Mouse (Mus musculus) hindbrain, embryonic 12.5 days (tissue): ENCODE measurements around the gene St6galnac3. TPM values are rescaled to one million over a fixed set of nuclear protein-coding genes. Genes with fewer than 3 reads are reported as not detected.

ENCODE experiments used
- ATAC-seq: fragments of 200-750 bp; cut with Nextera tagmentation; 2 replicates; pipeline ENCODE4 v1.8.0; 2017; ENCODE audit warnings: moderate TSS enrichment; ENCODE audit not compliant: low FRiP score
- H3K27ac ChIP-seq: fragments of 300-500 bp; sonication (generic); 2 replicates; pipeline ENCODE4 v1.5.1; 2016; ENCODE audit warnings: mild to moderate bottlenecking
- H3K27me3 ChIP-seq: fragments of 300-500 bp; sonication (generic); 2 replicates; pipeline ENCODE4 v1.6.1; 2016; ENCODE audit warnings: mild to moderate bottlenecking
- H3K36me3 ChIP-seq: fragments of 300-500 bp; sonication (generic); 2 replicates; pipeline ENCODE4 v1.6.1; 2016; ENCODE audit warnings: mild to moderate bottlenecking
- H3K4me1 ChIP-seq: fragments of 300-500 bp; sonication (generic); 2 replicates; pipeline ENCODE4 v1.6.1; 2016
- H3K4me2 ChIP-seq: fragments of 300-500 bp; sonication (generic); replicated peaks from 2 replicates; pipeline ENCODE4 v1.6.1; 2016; ENCODE audit warnings: mild to moderate bottlenecking
- H3K4me3 ChIP-seq: fragments of 300-500 bp; sonication (generic); 2 replicates; pipeline ENCODE4 v1.5.1; 2016; ENCODE audit warnings: mild to moderate bottlenecking
- H3K9ac ChIP-seq: fragments of 300-500 bp; sonication (generic); 2 replicates; pipeline ENCODE4 v1.6.1; 2016; ENCODE audit warnings: mild to moderate bottlenecking, moderate library complexity
- H3K9me3 ChIP-seq: fragments of 300-500 bp; sonication (generic); replicated peaks from 2 replicates; pipeline ENCODE4 v1.6.1; 2016; ENCODE audit warnings: mild to moderate bottlenecking
- WGBS: fragments of 180-500 bp; shearing (Covaris S2); methylation state at CpG from one replicate; pipeline ENCODE4 v1.1.7; 2016; 5-methylcytosine and 5-hydroxymethylcytosine counted together
- polyA plus RNA-seq: library from polyadenylated mRNA; unstranded; fragments of >200 nt; fragmentation: Nextera tagmentation; extraction: Ambion mirVana; gene quantifications from 2 replicates; pipeline ENCODE4 v1.2.1, GENCODE M21; 2016

The St6galnac3 gene
- polyA plus RNA-seq, 1 experiment from 2014 or later: 40.8 TPM

DNA sequence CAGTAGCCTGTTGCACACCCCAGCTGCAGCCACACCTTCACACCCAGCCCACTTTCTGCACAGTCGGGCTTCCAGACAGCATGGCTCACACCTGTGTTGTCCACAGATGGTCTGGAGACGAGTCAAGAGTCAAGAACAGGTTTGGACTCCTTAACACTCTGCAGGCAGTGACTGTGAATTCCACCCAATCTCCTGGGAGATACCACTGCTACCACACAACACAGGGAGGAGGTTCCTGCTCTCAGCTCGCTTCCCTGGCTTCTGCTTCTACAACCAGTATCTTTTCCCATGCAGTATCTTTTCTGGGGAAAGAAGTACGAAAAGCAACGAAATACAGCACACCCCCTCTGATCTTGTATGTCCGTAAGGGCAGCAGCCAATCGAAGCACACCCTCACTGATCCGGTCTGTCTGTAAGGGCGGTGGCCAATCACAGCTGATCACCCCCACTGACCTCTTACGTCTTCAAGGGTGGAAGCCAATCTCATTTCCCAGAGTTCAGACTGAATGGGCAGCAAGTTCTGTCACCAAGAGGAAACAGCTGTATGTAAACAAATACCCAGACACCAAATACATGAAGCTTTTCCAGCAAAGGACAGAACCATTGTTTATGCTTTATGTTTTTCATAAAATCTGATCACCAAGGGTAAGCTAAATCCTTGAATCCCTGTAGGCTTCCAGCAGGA lies 92.8 kb downstream of the St6galnac3 start:
- WGBS: 81% methylated on average over 10 of the region's 10 CpGs
- peaks cover 9% of the 10 kb centered on the region; the same call in 1 of the 2 replicates for H3K4me1 ChIP-seq
- H3K9me3 ChIP-seq: no peaks in the 10 kb centered on the region
- ATAC-seq: no peak
- no peak overlapping the region for H3K9ac ChIP-seq
- no peak overlapping the region for H3K4me2 ChIP-seq
- H3K27me3 ChIP-seq: no peaks in the 10 kb centered on the region
- no peak overlapping the region for H3K4me3 ChIP-seq
- H3K27ac ChIP-seq: no peak overlapping the region
- no peaks in the 10 kb centered on the region for H3K36me3 ChIP-seq

DNA sequence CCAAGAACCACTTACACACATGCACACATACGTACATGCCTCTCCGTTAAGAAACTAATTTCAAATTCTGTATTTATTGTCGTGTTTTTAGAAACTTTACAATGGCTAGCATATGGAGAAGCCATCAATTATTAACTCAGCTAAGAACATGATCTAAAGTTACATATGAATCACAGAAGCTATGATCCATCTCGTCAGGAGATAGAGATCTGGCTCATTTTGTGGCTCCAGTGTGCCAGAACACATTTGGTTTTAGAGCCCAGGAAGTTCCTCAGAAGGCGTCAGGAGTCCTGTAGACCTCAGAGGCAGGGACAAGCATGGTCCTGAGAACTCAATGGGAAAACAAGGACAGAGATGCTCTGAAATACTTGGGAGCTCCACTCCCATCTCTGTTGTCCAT lies 98.7 kb downstream of the St6galnac3 start:
- H3K27ac ChIP-seq: no peak overlapping the region
- no peaks in the 10 kb centered on the region for H3K9me3 ChIP-seq
- no peaks in the 10 kb centered on the region for H3K4me1 ChIP-seq
- no peak overlapping the region for H3K4me2 ChIP-seq
- H3K9ac ChIP-seq: no peak overlapping the region
- H3K27me3 ChIP-seq: no peaks in the 10 kb centered on the region
- ATAC-seq: no peak
- H3K4me3 ChIP-seq: no peak overlapping the region
- WGBS: 87% methylated on average over 5 of the region's 5 CpGs
- H3K36me3 ChIP-seq: no peaks in the 10 kb centered on the region

DNA sequence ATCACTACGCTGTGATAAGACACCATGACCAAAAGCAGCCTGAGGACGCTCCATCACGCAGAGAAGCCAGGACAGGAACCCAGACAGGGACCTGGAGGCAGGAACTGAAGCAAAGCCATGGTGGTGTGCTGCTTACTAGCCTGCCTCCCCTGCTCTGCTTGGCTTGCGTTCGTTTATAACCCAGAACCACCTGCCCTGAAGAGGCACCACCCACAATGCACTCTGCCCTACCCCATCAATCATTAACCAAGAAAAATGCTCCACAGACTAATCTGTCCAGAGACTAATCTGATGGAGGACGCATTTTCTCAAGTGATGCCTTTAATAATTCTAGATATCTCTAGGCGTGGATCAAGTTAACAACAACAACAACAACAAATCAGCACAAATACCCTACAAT lies 106.0 kb downstream of the St6galnac3 start:
- Histone ChIP-seq H3K27ac (no peak overlapping the region), H3K27me3 (no peaks in the 10 kb centered on the region), H3K9ac (no peak overlapping the region), H3K9me3 (no peaks in the 10 kb centered on the region), H3K36me3 (no peaks in the 10 kb centered on the region), H3K4me1 (peaks cover 11% of the 10 kb centered on the region), H3K4me2 (no peak overlapping the region), H3K4me3 (no peak overlapping the region)
- 92% methylated on average over 7 of the region's 7 CpGs for WGBS
- ATAC-seq: no peak

DNA sequence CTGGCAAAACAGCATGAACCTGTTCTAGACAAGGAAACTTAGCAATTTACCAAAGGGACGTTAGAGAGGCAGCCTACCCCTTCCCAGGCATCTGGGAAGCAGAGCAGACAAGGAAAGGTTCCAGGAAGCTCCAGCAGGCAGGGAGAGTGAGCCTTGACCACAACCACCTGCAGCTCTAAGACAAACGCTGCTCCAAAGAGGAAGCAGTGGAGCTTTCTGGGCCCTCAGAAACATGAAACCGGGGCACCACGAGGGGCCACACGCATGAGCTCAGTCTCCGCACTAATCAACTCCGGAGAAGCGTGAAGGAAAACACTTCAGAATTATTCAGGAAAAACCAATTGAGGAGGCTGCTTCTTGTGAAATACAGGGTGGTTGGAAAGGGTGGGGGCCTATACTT lies 108.1 kb downstream of the St6galnac3 start:
- Histone ChIP-seq H3K27me3 (no peaks in the 10 kb centered on the region), H3K4me1 (peaks cover 11% of the 10 kb centered on the region), H3K4me2 (no peak overlapping the region), H3K36me3 (no peaks in the 10 kb centered on the region), H3K9ac (no peak overlapping the region), H3K4me3 (no peak overlapping the region), H3K27ac (no peak overlapping the region), H3K9me3 (no peaks in the 10 kb centered on the region)
- 44% methylated on average over 8 of the region's 8 CpGs for WGBS
- no peak for ATAC-seq

DNA sequence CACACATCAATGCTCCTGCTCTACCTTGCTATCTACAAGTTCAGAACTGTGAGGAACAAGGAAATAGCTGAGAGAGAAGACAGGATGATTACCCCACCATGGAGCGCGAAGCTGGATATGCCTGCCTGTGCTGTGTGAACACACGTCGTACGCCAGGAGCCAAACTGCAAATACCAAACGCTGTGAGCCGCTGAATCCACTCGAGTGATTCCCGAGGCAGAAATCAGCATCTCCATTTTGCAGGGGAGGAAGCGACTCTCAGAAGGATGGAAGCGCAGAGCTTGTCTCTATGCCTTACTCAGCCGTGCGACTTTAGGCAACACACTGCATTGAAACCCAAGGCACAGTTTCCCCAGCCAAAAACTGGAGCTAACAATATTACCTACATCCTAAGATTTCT lies 114.7 kb downstream of the St6galnac3 start:
- ATAC-seq: no peak
- Histone ChIP-seq H3K4me1 (peaks cover 8% of the 10 kb centered on the region; the same call in 1 of the 2 replicates), H3K9me3 (no peaks in the 10 kb centered on the region), H3K4me2 (no peak overlapping the region), H3K27me3 (no peaks in the 10 kb centered on the region), H3K36me3 (no peaks in the 10 kb centered on the region), H3K9ac (no peak overlapping the region), H3K27ac (no peak overlapping the region), H3K4me3 (no peak overlapping the region)
- 85% methylated on average over 13 of the region's 13 CpGs for WGBS

DNA sequence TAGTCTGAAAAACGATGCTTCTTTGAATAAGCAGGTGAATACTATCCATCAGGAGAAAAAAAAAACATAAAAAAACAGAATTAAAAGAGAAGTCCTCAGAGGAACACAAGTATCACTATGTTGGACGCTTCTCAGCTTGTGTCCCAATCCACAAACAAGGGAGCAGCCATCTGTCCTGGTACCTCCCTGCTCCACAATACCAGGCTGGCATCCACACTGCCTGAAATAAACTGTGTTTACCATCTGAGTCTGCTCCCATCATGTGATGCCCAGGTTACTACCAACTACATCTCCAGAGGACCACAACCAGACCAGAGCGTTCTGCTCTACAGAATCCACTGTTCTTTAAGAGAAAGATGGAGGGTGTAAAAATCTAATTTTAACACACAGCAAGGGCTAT lies 118.6 kb downstream of the St6galnac3 start:
- Histone ChIP-seq H3K9me3 (no peaks in the 10 kb centered on the region), H3K4me1 (peaks cover 13% of the 10 kb centered on the region; the same call in 1 of the 2 replicates), H3K27me3 (no peaks in the 10 kb centered on the region), H3K4me2 (no peak overlapping the region), H3K9ac (no peak overlapping the region), H3K4me3 (no peak overlapping the region), H3K36me3 (no peaks in the 10 kb centered on the region), H3K27ac (peak overlapping the region; percentile 32; the same call in 1 of the 2 replicates)
- WGBS: 57% methylated on average over 3 of the region's 3 CpGs
- ATAC-seq: no peak

DNA sequence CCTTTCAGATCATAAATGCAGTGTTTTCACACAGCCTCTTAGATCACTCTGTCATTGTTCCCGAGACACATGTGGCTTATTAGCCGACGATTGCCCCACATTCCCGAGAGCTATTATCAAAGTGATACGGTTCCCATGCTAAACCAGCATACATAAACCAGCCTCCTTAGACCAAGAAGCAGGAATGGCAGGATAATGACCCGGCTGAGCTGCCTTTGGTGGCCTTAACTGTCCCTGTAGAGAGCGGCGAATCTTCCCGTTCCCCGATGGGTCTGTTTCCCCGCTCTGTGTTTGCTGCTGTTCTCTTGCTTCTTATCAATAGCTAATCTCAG lies 119.2 kb downstream of the St6galnac3 start:
- no peaks in the 10 kb centered on the region for H3K9me3 ChIP-seq
- H3K4me3 ChIP-seq: no peak overlapping the region
- H3K27me3 ChIP-seq: no peaks in the 10 kb centered on the region
- no peaks in the 10 kb centered on the region for H3K36me3 ChIP-seq
- H3K27ac ChIP-seq: peak overlapping the region; percentile 74
- peak overlapping the region; percentile 26 for H3K4me2 ChIP-seq
- ATAC-seq: peak; percentile 71; the same call in 1 of the 2 replicates
- WGBS: 37% methylated on average over 11 of the region's 11 CpGs
- peaks cover 14% of the 10 kb centered on the region; the same call in 1 of the 2 replicates for H3K4me1 ChIP-seq
- H3K9ac ChIP-seq: no peak overlapping the region

DNA sequence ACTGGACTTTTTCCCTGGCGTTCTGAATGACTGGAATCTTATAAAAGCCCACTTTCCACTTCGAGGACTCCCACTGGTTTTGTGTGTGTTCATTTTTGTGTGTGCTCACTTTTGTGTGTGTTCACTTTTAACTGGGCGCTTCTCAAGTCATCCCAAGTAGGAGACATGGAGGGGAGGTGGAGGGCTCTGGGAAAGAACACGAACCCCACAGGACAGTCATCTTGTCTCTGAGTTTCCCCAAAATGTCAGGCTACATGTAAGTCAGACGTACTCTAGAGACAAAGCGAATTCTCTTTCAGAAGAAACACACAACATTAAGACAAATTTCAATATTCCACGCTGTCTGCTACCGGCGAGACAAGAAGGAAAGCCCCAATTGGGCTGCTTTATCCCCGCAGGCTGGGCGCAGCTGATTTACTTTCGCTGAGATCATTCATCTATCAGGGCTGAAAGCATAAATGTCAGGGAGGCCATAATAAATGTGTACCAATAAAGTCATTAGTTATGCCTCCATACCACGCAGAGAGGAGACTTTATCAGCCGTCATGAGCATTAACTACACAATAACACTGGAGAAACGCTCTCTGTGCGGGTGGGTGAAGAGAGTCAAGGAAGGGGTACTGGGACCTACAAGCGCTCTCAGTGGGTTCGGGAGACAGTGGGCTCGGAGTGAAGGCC lies 119.7 kb downstream of the St6galnac3 start:
- Histone ChIP-seq H3K9me3 (no peaks in the 10 kb centered on the region), H3K9ac (no peak overlapping the region), H3K27ac (peak overlapping the region; percentile 74), H3K4me1 (peaks cover 17% of the 10 kb centered on the region; the same call in 1 of the 2 replicates), H3K4me2 (peak overlapping the region; percentile 26), H3K4me3 (no peak overlapping the region), H3K36me3 (no peaks in the 10 kb centered on the region), H3K27me3 (no peaks in the 10 kb centered on the region)
- 48% methylated on average over 19 of the region's 19 CpGs for WGBS
- ATAC-seq: peak; percentile 92

DNA sequence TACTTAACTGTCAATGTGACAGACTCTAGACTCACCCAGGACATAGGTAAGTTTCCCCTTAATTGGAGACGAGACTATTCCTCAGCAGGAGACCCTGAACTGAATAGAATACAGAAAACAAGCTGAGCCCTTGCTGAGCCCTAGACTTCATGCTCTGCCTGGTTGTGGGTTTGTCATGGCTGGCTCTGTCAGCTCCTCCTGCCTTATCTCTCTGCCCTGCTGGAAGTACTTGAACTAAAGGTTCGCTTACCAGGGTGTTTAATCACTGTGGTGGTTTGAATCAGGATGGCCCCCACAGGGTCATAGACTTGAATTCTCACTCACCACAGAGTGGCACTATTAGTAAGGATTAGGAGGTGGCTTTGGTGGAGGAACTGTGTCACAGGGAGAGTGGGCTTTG lies 125.8 kb downstream of the St6galnac3 start:
- Histone ChIP-seq H3K4me2 (no peak overlapping the region), H3K9me3 (no peaks in the 10 kb centered on the region), H3K4me3 (no peak overlapping the region), H3K9ac (no peak overlapping the region), H3K36me3 (no peaks in the 10 kb centered on the region), H3K27ac (no peak overlapping the region), H3K4me1 (peaks cover 8% of the 10 kb centered on the region), H3K27me3 (no peaks in the 10 kb centered on the region)
- no peak for ATAC-seq
- WGBS: 71% methylated on average over 2 of the region's 2 CpGs

DNA sequence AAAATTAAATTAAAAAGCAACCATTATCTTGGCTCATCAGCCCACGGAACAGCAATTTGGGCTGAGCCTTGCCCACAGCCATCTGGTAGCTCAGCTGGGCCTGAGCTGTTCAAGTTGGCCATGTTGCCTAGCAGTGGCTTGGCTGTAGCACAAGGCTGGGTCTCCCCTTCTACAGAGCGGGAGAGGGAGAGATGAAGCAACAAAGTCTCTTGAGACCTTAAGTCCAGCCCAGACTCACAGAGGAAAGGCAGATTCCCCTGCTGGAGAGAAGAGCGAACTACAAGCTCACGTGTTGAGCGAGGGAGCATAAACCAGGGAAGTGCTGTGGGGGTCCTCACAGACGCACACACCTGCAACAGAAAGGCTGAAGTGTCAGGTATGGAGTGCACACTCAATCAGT lies 126.3 kb downstream of the St6galnac3 start:
- Histone ChIP-seq H3K4me2 (no peak overlapping the region), H3K9me3 (no peaks in the 10 kb centered on the region), H3K4me1 (peaks cover 12% of the 10 kb centered on the region), H3K4me3 (no peak overlapping the region), H3K9ac (no peak overlapping the region), H3K27ac (no peak overlapping the region), H3K27me3 (no peaks in the 10 kb centered on the region), H3K36me3 (no peaks in the 10 kb centered on the region)
- WGBS: 92% methylated on average over 6 of the region's 6 CpGs
- ATAC-seq: no peak

DNA sequence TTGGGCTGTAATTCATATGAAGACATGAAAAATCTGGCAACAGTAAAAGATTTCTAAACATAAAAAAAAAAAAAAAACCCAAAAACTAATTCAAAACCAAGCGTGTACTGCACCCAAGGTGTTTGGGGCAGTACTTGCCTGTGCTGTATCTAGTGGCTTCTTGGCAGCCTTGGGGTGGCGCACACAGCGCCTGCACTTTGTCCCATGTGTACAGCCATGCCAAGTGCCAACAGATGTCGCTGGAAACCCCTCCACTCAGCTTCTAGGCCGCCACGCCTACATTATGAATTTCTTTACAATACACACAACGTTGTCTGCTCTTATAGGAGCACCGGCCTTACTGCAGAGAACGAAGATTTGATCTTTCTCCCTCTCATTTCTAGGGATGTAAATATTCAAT lies 130.4 kb downstream of the St6galnac3 start:
- H3K36me3 ChIP-seq: no peaks in the 10 kb centered on the region
- no peak overlapping the region for H3K27ac ChIP-seq
- peaks cover 14% of the 10 kb centered on the region for H3K4me1 ChIP-seq
- H3K4me3 ChIP-seq: no peak overlapping the region
- no peaks in the 10 kb centered on the region for H3K27me3 ChIP-seq
- H3K9ac ChIP-seq: no peak overlapping the region
- H3K4me2 ChIP-seq: no peak overlapping the region
- ATAC-seq: peak; percentile 39; the same call in 1 of the 2 replicates
- WGBS: 83% methylated on average over 9 of the region's 9 CpGs
- no peaks in the 10 kb centered on the region for H3K9me3 ChIP-seq

DNA sequence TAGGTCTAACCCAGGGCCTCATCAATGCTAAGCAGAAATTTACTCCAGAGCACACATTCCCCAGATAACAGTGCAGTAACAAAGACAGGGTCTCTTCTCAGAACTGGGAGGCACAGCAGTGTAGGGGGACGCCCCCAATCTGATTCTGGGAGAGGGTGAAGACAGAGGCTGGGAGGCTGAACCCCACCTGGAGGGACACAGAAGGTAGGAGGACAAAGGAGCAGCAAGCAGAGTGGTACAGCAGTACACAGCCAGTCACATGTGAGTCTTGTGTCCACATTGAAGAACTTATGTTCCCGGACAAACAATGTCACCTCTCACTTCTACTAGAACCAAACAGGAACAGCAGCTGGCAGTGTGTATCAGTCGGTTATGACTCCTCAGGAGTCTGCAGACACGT lies 131.0 kb downstream of the St6galnac3 start:
- Histone ChIP-seq H3K4me3 (no peak overlapping the region), H3K4me2 (no peak overlapping the region), H3K27ac (no peak overlapping the region), H3K27me3 (no peaks in the 10 kb centered on the region), H3K36me3 (no peaks in the 10 kb centered on the region), H3K4me1 (peaks cover 14% of the 10 kb centered on the region), H3K9ac (no peak overlapping the region), H3K9me3 (no peaks in the 10 kb centered on the region)
- no peak for ATAC-seq
- 66% methylated on average over 4 of the region's 4 CpGs for WGBS

DNA sequence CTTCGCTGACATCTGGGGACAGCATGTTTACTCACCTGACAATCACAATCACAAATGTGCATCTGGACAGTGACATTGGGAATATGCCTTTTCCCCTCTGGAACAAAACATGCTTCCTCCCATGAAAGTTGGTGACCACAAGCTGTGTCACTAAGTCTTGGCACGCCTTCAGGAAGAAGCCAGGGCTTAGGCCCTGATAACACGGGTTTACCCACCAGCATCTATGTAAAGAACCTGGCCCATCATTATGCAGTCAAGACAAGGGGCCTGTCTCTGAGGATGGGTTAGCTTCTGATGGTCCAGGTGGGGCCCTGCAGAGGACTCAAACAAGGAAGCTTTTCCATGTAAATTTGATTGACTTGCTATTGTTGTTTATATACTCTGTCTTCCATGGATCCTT lies 131.9 kb downstream of the St6galnac3 start:
- Histone ChIP-seq H3K36me3 (no peaks in the 10 kb centered on the region), H3K27ac (no peak overlapping the region), H3K4me3 (no peak overlapping the region), H3K27me3 (no peaks in the 10 kb centered on the region), H3K9me3 (no peaks in the 10 kb centered on the region), H3K4me2 (no peak overlapping the region), H3K4me1 (peaks cover 14% of the 10 kb centered on the region), H3K9ac (no peak overlapping the region)
- ATAC-seq: no peak
- WGBS: 84% methylated on average over 3 of the region's 3 CpGs
